In the genomic region with DNA sequence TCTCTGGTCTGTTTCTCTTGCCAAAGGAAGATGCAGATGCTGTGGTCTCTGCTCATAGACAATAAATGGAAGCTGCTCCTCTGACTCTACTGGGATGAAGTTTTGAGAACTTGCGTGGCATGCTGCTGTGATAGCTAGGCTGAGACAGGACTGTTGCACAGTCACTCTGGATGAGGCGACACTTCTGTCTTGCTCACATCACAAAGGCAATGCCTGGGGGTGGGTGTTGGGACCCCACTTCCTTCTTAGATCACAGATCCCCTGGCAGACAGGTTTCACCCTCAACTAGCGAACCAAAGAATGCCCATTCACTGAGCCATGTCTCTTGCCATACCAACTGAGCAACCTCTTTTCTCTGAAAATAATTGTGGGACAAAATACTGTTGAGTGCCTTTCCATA, we compare ENCODE assay signal across 50 mouse cellular contexts. TPM values are rescaled to one million over a fixed set of nuclear protein-coding genes. Genes with fewer than 3 reads are reported as not detected.
"Had no signal": no experiment of that assay in that cellular context is flagged by ENCODE, and none has a peak within 500 bp of the region (broad histone marks: within the 10 kb centered on the region; RNA-seq: fewer than 3 reads in every experiment).

No protein-coding gene starts in this region.

- H3K9ac ChIP-seq: heart, embryonic 12.5 days; heart, embryonic 13.5 days; heart, embryonic 15.5 days; hindbrain, embryonic 12.5 days; hindbrain, embryonic 13.5 days; hindbrain, embryonic 14.5 days; hindbrain, embryonic 15.5 days; intestine, embryonic 15.5 days; kidney, embryonic 15.5 days had no signal

- H3K4me3 ChIP-seq: heart, adult 2 months; heart, embryonic 12.5 days; heart, embryonic 13.5 days; heart, embryonic 15.5 days; hindbrain, embryonic 10.5 days; hindbrain, embryonic 12.5 days; hindbrain, embryonic 13.5 days; hindbrain, embryonic 15.5 days; intestine, embryonic 15.5 days; kidney, embryonic 15.5 days; layer of hippocampus, adult 2 months had no signal

- DNase-seq: heart, adult 2 months; heart, postnatal 10 days; heart, postnatal 14 days; heart, postnatal 4 days; kidney, adult 11 months; kidney, adult 18-20 months; kidney, adult 2 months; kidney, adult 8-10 months; kidney, adult 9 months; kidney, postnatal 10 days; kidney, postnatal 14 days; kidney, postnatal 25 days; kidney, postnatal 36 days; kidney, postnatal 4 days; layer of hippocampus, adult 9-11 months; layer of hippocampus, postnatal 36 days had no signal

- H3K36me3 ChIP-seq: heart, embryonic 12.5 days; heart, embryonic 13.5 days; heart, embryonic 15.5 days; hindbrain, embryonic 10.5 days; hindbrain, embryonic 12.5 days; hindbrain, embryonic 13.5 days; hindbrain, embryonic 15.5 days; intestine, embryonic 15.5 days; kidney, embryonic 15.5 days had no signal

- H3K4me1 ChIP-seq: heart, embryonic 12.5 days; heart, embryonic 13.5 days; heart, embryonic 15.5 days; hindbrain, embryonic 10.5 days; hindbrain, embryonic 12.5 days; hindbrain, embryonic 13.5 days; hindbrain, embryonic 15.5 days; intestine, embryonic 15.5 days; kidney, embryonic 15.5 days had no signal

- H3K9me3 ChIP-seq: heart, embryonic 12.5 days; heart, embryonic 13.5 days; heart, embryonic 15.5 days; hindbrain, embryonic 10.5 days; hindbrain, embryonic 12.5 days; hindbrain, embryonic 13.5 days; hindbrain, embryonic 15.5 days; intestine, embryonic 15.5 days; kidney, embryonic 15.5 days had no signal

- H3K4me2 ChIP-seq: heart, embryonic 12.5 days; heart, embryonic 13.5 days; heart, embryonic 15.5 days; hindbrain, embryonic 12.5 days; hindbrain, embryonic 13.5 days; hindbrain, embryonic 14.5 days; hindbrain, embryonic 15.5 days; intestine, embryonic 15.5 days; kidney, embryonic 15.5 days had no signal

- ATAC-seq: hindbrain, embryonic 16.5 days; hindbrain, postnatal 0 days; inflammation-experienced regulatory T-cells, adult 6 months; intestine, embryonic 15.5 days; intestine, embryonic 16.5 days; intestine, postnatal 0 days had no signal

- H3K27me3 ChIP-seq: heart, embryonic 12.5 days; heart, embryonic 13.5 days; heart, embryonic 15.5 days; hindbrain, embryonic 12.5 days; hindbrain, embryonic 13.5 days; hindbrain, embryonic 15.5 days; intestine, embryonic 15.5 days; kidney, embryonic 15.5 days had no signal

- H3K27ac ChIP-seq: heart, adult 2 months; heart, embryonic 13.5 days; heart, embryonic 15.5 days; hindbrain, embryonic 10.5 days; hindbrain, embryonic 12.5 days; hindbrain, embryonic 13.5 days; hindbrain, embryonic 14.5 days; hindbrain, embryonic 15.5 days; hindbrain, postnatal 0 days; intestine, embryonic 15.5 days; kidney, embryonic 15.5 days; kidney, postnatal 0 days; layer of hippocampus, adult 2 months had no signal

RNA-seq across cellular contexts. Expression of a gene that starts 0.4 kb away (rescaled TPM):
- total RNA-seq: heart, postnatal 10 days; heart, postnatal 14 days; heart, postnatal 25 days; hematopoietic stem cell, adult 5-6 weeks; hindbrain, postnatal 0 days; layer of hippocampus, adult 18-20 months; layer of hippocampus, adult 2 months; layer of hippocampus, adult 8-10 months; layer of hippocampus, postnatal 10 days; layer of hippocampus, postnatal 14 days; layer of hippocampus, postnatal 25 days; layer of hippocampus, postnatal 36 days; left cerebral cortex, adult 18-20 months had no signal
- polyA plus RNA-seq: heart, adult 2 months; heart, embryonic 12.5 days; heart, embryonic 13.5 days; heart, embryonic 14.5 days; heart, embryonic 15.5 days; heart, embryonic 16.5 days; hindbrain, embryonic 10.5 days; hindbrain, embryonic 11.5 days; hindbrain, embryonic 12.5 days; hindbrain, embryonic 13.5 days; hindbrain, embryonic 14.5 days; hindbrain, embryonic 15.5 days; hindbrain, embryonic 16.5 days; hindbrain, postnatal 0 days; inflammation-experienced regulatory T-cells, adult 6 months; intestine, embryonic 14.5 days; intestine, embryonic 15.5 days; intestine, embryonic 16.5 days; intestine, postnatal 0 days; kidney, adult 2 months; kidney, embryonic 14.5 days; kidney, embryonic 15.5 days; kidney, embryonic 16.5 days; kidney, postnatal 0 days; large intestine, adult 2 months had no signal

RNA-seq across cellular contexts. Expression of a gene that starts 0.4 kb away (rescaled TPM):
- total RNA-seq: heart, adult 2 months; heart, postnatal 10 days; heart, postnatal 14 days; heart, postnatal 25 days; heart, postnatal 4 days; hematopoietic stem cell, adult 5-6 weeks; hindbrain, postnatal 0 days; layer of hippocampus, postnatal 10 days had no signal
- polyA plus RNA-seq: heart, adult 2 months; heart, embryonic 12.5 days; heart, embryonic 13.5 days; heart, embryonic 14.5 days; heart, embryonic 15.5 days; heart, embryonic 16.5 days; heart, postnatal 0 days; hindbrain, embryonic 10.5 days; hindbrain, embryonic 11.5 days; hindbrain, embryonic 12.5 days; hindbrain, embryonic 13.5 days; hindbrain, embryonic 14.5 days; hindbrain, embryonic 15.5 days; hindbrain, embryonic 16.5 days; hindbrain, postnatal 0 days; inflammation-experienced regulatory T-cells, adult 6 months; intestine, embryonic 14.5 days; intestine, embryonic 15.5 days; intestine, embryonic 16.5 days; intestine, postnatal 0 days; kidney, adult 2 months; kidney, embryonic 14.5 days; kidney, embryonic 15.5 days; kidney, embryonic 16.5 days; kidney, postnatal 0 days had no signal

RNA-seq across cellular contexts. Expression of a gene that starts 24.4 kb away (rescaled TPM):
- total RNA-seq: heart, adult 2 months; heart, adult 8-10 months; heart, postnatal 10 days; heart, postnatal 14 days; heart, postnatal 25 days; heart, postnatal 4 days; hematopoietic stem cell, adult 5-6 weeks; hindbrain, postnatal 0 days; layer of hippocampus, adult 18-20 months; layer of hippocampus, adult 2 months; layer of hippocampus, adult 8-10 months; layer of hippocampus, postnatal 10 days; layer of hippocampus, postnatal 14 days; layer of hippocampus, postnatal 25 days; layer of hippocampus, postnatal 36 days; left cerebral cortex, adult 18-20 months had no signal
- polyA plus RNA-seq: heart, adult 2 months; heart, embryonic 12.5 days; heart, embryonic 13.5 days; heart, embryonic 14.5 days; heart, embryonic 15.5 days; heart, postnatal 0 days; hindbrain, embryonic 10.5 days; hindbrain, embryonic 11.5 days; hindbrain, embryonic 12.5 days; hindbrain, embryonic 13.5 days; hindbrain, embryonic 14.5 days; hindbrain, embryonic 15.5 days; hindbrain, embryonic 16.5 days; hindbrain, postnatal 0 days; inflammation-experienced regulatory T-cells, adult 6 months; intestine, embryonic 14.5 days; intestine, embryonic 15.5 days; intestine, embryonic 16.5 days; intestine, postnatal 0 days; kidney, adult 2 months; kidney, embryonic 14.5 days; kidney, embryonic 15.5 days; kidney, embryonic 16.5 days; kidney, postnatal 0 days; large intestine, adult 2 months had no signal
